ENCODE assay signal across 8 mouse cellular contexts in genomic region chr3:82144725-82145125, GRCm38 (mm10). TPM values are rescaled to one million over a fixed set of nuclear protein-coding genes. Genes with fewer than 3 reads are reported as not detected.
DNase-seq lines count a peak whose midpoint lies in the region; ATAC-seq and TF ChIP-seq lines count a peak whose summit lies in the region.

No protein-coding gene starts in this region.

- intact Hi-C loops in gastrocnemius, postnatal 14 days (cut with DNase I; ENCODE audit: low total_unique reads) = no loop called here

- no peaks in the 10 kb centered on the region for H3K36me3 ChIP-seq in kidney, embryonic 14.5 days (ENCODE audit: control insufficient read depth, insufficient read depth, low read length)
- no peaks in the 10 kb centered on the region for H3K36me3 ChIP-seq in forebrain, postnatal 0 days (ENCODE audit: insufficient read depth)
- H3K36me3 ChIP-seq in limb, embryonic 12.5 days = no peaks in the 10 kb centered on the region
- no peaks in the 10 kb centered on the region for H3K36me3 ChIP-seq in neural tube, embryonic 12.5 days

- H3K4me3 ChIP-seq in kidney, embryonic 14.5 days (ENCODE audit: low read length) = peak overlapping the region; percentile 58
- peak overlapping the region; percentile 59 for H3K4me3 ChIP-seq in forebrain, postnatal 0 days (ENCODE audit: low read depth, low read length)
- peak overlapping the region; percentile 50 for H3K4me3 ChIP-seq in limb, embryonic 12.5 days (replicated peaks)
- peak overlapping the region; percentile 43 for H3K4me3 ChIP-seq in neural tube, embryonic 12.5 days

- H3K9me3 ChIP-seq in kidney, embryonic 14.5 days (ENCODE audit: control insufficient read depth, low read length) = no peaks in the 10 kb centered on the region
- no peaks in the 10 kb centered on the region for H3K9me3 ChIP-seq in forebrain, postnatal 0 days (ENCODE audit: low read length)
- no peaks in the 10 kb centered on the region for H3K9me3 ChIP-seq in limb, embryonic 12.5 days
- H3K9me3 ChIP-seq in neural tube, embryonic 12.5 days = no peaks in the 10 kb centered on the region

- ATAC-seq in kidney, embryonic 14.5 days (ENCODE audit: low FRiP score, low TSS enrichment) = peak; percentile 47; the same call in 1 of the 2 replicates
- peak; percentile 55 for ATAC-seq in forebrain, postnatal 0 days
- no peak for ATAC-seq in limb, embryonic 12.5 days (ENCODE audit: insufficient number of reproducible peaks, insufficient read depth, low FRiP score, low TSS enrichment, low read depth)
- ATAC-seq in neural tube, embryonic 12.5 days (ENCODE audit: low FRiP score, low read depth) = peak; percentile 35

- 9% methylated on average over 14 of the region's 14 CpGs for WGBS in kidney, embryonic 14.5 days
- WGBS in forebrain, postnatal 0 days = 7% methylated on average over 14 of the region's 14 CpGs
- 7% methylated on average over 14 of the region's 14 CpGs for WGBS in limb, embryonic 12.5 days
- WGBS in neural tube, embryonic 12.5 days = 6% methylated on average over 14 of the region's 14 CpGs

- no peaks in the 10 kb centered on the region for H3K27me3 ChIP-seq in kidney, embryonic 14.5 days (ENCODE audit: control insufficient read depth, insufficient read depth, low read length)
- H3K27me3 ChIP-seq in forebrain, postnatal 0 days (ENCODE audit: insufficient read depth, low read length) = no peaks in the 10 kb centered on the region
- peaks cover 28% of the 10 kb centered on the region for H3K27me3 ChIP-seq in limb, embryonic 12.5 days
- 0 out of 2 replicates have a peak, but pooled peaks cover 10% of the 10 kb centered on the region for H3K27me3 ChIP-seq in neural tube, embryonic 12.5 days (replicated peaks)

- no peak for TF ChIP-seq CTCF in forebrain, postnatal 0 days (IDR thresholded peaks at IDR 0.05; ENCODE audit: low read depth)

- peak overlapping the region; percentile 33 for H3K27ac ChIP-seq in kidney, embryonic 14.5 days (ENCODE audit: low read depth, low read length)
- H3K27ac ChIP-seq in forebrain, postnatal 0 days (ENCODE audit: low read depth, low read length) = peak overlapping the region; percentile 86
- no peak overlapping the region for H3K27ac ChIP-seq in limb, embryonic 12.5 days
- H3K27ac ChIP-seq in neural tube, embryonic 12.5 days = no peak overlapping the region

- DNase-seq in kidney, adult 9 months = no peak
- peak; percentile 41 for DNase-seq in brain, adult 2 months (ENCODE audit: low read depth, low spot score)
- peak; percentile 37 for DNase-seq in forebrain, postnatal 0 days
- DNase-seq in frontal cortex, postnatal 14 days (ENCODE audit: low spot score in 2 of 2) = no peak
- DNase-seq in gastrocnemius, postnatal 14 days = no peak

- peak overlapping the region; percentile 81 for H3K4me2 ChIP-seq in kidney, embryonic 14.5 days (replicated peaks; ENCODE audit: low read depth, low read length)
- peak overlapping the region; percentile 84 for H3K4me2 ChIP-seq in forebrain, postnatal 0 days (ENCODE audit: low read depth)
- peak overlapping the region; percentile 85 for H3K4me2 ChIP-seq in limb, embryonic 12.5 days
- H3K4me2 ChIP-seq in neural tube, embryonic 12.5 days (replicated peaks) = peak overlapping the region; percentile 84

- peak overlapping the region; percentile 67 for H3K9ac ChIP-seq in kidney, embryonic 14.5 days (ENCODE audit: low read depth, low read length)
- H3K9ac ChIP-seq in forebrain, postnatal 0 days = peak overlapping the region; percentile 77
- H3K9ac ChIP-seq in limb, embryonic 12.5 days (replicated peaks) = peak overlapping the region; percentile 55
- peak overlapping the region; percentile 54; the same call in 1 of the 2 replicates for H3K9ac ChIP-seq in neural tube, embryonic 12.5 days

- H3K4me1 ChIP-seq in kidney, embryonic 14.5 days (ENCODE audit: control insufficient read depth, insufficient read depth, low read length) = no peaks in the 10 kb centered on the region; the same call in 1 of the 2 replicates
- peaks cover 7% of the 10 kb centered on the region; the same call in 1 of the 2 replicates for H3K4me1 ChIP-seq in forebrain, postnatal 0 days (ENCODE audit: insufficient read depth)
- peaks cover 11% of the 10 kb centered on the region; the same call in 1 of the 2 replicates for H3K4me1 ChIP-seq in limb, embryonic 12.5 days (replicated peaks)
- H3K4me1 ChIP-seq in neural tube, embryonic 12.5 days = peaks cover 12% of the 10 kb centered on the region

RNA-seq across cellular contexts. Expression of gene Gucy1a1, which starts 0.9 kb away (rescaled TPM):
- polyA plus RNA-seq in kidney, embryonic 14.5 days (2014; fragmentation: Nextera tagmentation; extraction: Ambion mirVana) = 41.2 and 61.0 TPM in 2 replicates
- total RNA-seq in forebrain, postnatal 0 days (2014; rRNA removed) = 101 and 152 TPM in 2 replicates
- polyA plus RNA-seq in forebrain, postnatal 0 days (2015; fragmentation: Nextera tagmentation; extraction: Ambion mirVana) = 57.9 and 70.6 TPM in 2 replicates
- 2.9 and 3.0 TPM in 2 replicates for polyA plus RNA-seq in limb, embryonic 12.5 days (2016; fragmentation: Nextera tagmentation; extraction: Ambion mirVana)
- 3.3 and 3.6 TPM in 2 replicates for polyA plus RNA-seq in neural tube, embryonic 12.5 days (2016; fragmentation: Nextera tagmentation; extraction: Ambion mirVana)
- total RNA-seq in gastrocnemius, postnatal 14 days (2021) = 10 to 100 TPM; 18.2 TPM

Comparison
In these comparisons a context has a peak if more than half of its experiments do, and no peak if none do; other contexts are left out.
1. H3K27ac ChIP-seq: peak in kidney, embryonic 14.5 days (single experiment) and forebrain, postnatal 0 days (single experiment); none in limb, embryonic 12.5 days (single experiment) and neural tube, embryonic 12.5 days (single experiment).
2. DNase-seq: peak in brain, adult 2 months (single experiment) and forebrain, postnatal 0 days (single experiment); none in kidney, adult 9 months (single experiment), frontal cortex, postnatal 14 days (0 of 2) and gastrocnemius, postnatal 14 days (single experiment).
3. Peak in every context shown above with its lines, with median percentiles within 50 percentile points of each other: H3K4me2 ChIP-seq, H3K4me3 ChIP-seq and H3K9ac ChIP-seq.